ENCODE assay signal across 15 mouse cellular contexts in the genomic region with DNA sequence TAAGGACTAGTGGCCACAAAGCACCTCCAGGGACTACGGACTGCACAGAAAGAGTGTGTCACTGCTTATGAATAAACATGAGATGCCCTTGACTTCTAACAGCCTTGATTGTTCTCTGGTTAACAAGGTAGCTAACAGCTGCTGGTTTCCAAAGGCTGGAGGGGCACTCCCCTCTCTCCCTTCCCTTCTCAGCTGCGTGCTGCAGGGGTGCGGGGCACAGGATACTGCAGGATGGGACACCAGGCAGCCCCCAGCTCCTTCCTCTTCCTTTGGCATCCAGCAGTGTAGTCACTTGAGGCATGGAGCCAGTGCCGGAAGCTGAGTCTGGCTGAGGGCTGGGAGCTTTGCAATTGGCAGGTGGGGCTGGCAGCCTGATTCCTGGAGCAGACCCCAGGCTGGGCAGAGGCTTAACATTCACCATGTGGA.
A peak's percentile ranks its signal among the peaks of the same experiment; 100 is the strongest.
DNase-seq lines count a peak whose midpoint lies in the region; ATAC-seq and TF ChIP-seq lines count a peak whose summit lies in the region.
"Had no signal": no experiment of that assay in that cellular context is flagged by ENCODE, and none has a peak within 500 bp of the region (broad histone marks: within the 10 kb centered on the region; RNA-seq: fewer than 3 reads in every experiment).

No protein-coding gene starts in this region.

- H3K4me1 ChIP-seq in neural tube, embryonic 11.5 days (ENCODE audit: control insufficient read depth, insufficient read depth, low read length), result peaks cover 5% of the 10 kb centered on the region; the same call in 1 of the 2 replicates
- peaks cover 13% of the 10 kb centered on the region for H3K4me1 ChIP-seq in hindbrain, embryonic 14.5 days (replicated peaks; ENCODE audit: control insufficient read depth, insufficient read depth, low read length)
- H3K4me1 ChIP-seq in neural tube, embryonic 13.5 days (replicated peaks), result peaks cover 22% of the 10 kb centered on the region
- H3K4me1 ChIP-seq: limb, embryonic 12.5 days; stomach, embryonic 15.5 days had no signal

- H3K9ac ChIP-seq in neural tube, embryonic 11.5 days (ENCODE audit: low read length), result no peak overlapping the region
- H3K9ac ChIP-seq in hindbrain, embryonic 14.5 days, result no peak overlapping the region
- no peak overlapping the region for H3K9ac ChIP-seq in neural tube, embryonic 13.5 days
- H3K9ac ChIP-seq: embryonic facial prominence, embryonic 15.5 days; kidney, embryonic 15.5 days; limb, embryonic 12.5 days; stomach, embryonic 15.5 days had no signal

- no peaks in the 10 kb centered on the region for H3K36me3 ChIP-seq in neural tube, embryonic 11.5 days (ENCODE audit: control insufficient read depth, insufficient read depth, low read length)
- H3K36me3 ChIP-seq in hindbrain, embryonic 14.5 days (replicated peaks; ENCODE audit: control insufficient read depth, insufficient read depth), result no peaks in the 10 kb centered on the region
- H3K36me3 ChIP-seq in neural tube, embryonic 13.5 days, result no peaks in the 10 kb centered on the region
- H3K36me3 ChIP-seq: embryonic facial prominence, embryonic 15.5 days; kidney, embryonic 15.5 days; limb, embryonic 12.5 days; stomach, embryonic 15.5 days had no signal

- no peak overlapping the region for H3K4me3 ChIP-seq in neural tube, embryonic 11.5 days (ENCODE audit: low read depth, low read length)
- no peak overlapping the region for H3K4me3 ChIP-seq in hindbrain, embryonic 14.5 days (replicated peaks; ENCODE audit: low read length)
- no peak overlapping the region for H3K4me3 ChIP-seq in neural tube, embryonic 13.5 days
- no peak overlapping the region for H3K4me3 ChIP-seq in gastrocnemius, adult 2 months
- H3K4me3 ChIP-seq: embryonic facial prominence, embryonic 15.5 days; kidney, embryonic 15.5 days; limb, embryonic 12.5 days; stomach, embryonic 15.5 days had no signal

- no peak for TF ChIP-seq CTCF in gastrocnemius, adult 2 months (IDR thresholded peaks at IDR 0.05)

- no peak overlapping the region for H3K4me2 ChIP-seq in neural tube, embryonic 11.5 days (ENCODE audit: low read depth)
- no peak overlapping the region for H3K4me2 ChIP-seq in hindbrain, embryonic 14.5 days (replicated peaks)
- H3K4me2 ChIP-seq in neural tube, embryonic 13.5 days, result no peak overlapping the region
- H3K4me2 ChIP-seq: embryonic facial prominence, embryonic 15.5 days; kidney, embryonic 15.5 days; limb, embryonic 12.5 days; stomach, embryonic 15.5 days had no signal

- peak; percentile 77 for ATAC-seq in neural tube, embryonic 11.5 days (ENCODE audit: insufficient read depth, low FRiP score, low TSS enrichment)
- ATAC-seq in hindbrain, embryonic 14.5 days (ENCODE audit: low FRiP score), result peak; percentile 67; the same call in 1 of the 2 replicates
- peak; percentile 63 for ATAC-seq in neural tube, embryonic 13.5 days (ENCODE audit: low read depth)

- intact Hi-C loops in gastrocnemius, adult 2 months (cut with DNase I), result no loop called here

- DNase-seq in cerebellum, postnatal 25 days, result peak; percentile 32 to 39
- DNase-seq in cerebellum, adult 11 months, result no peak
- peak; percentile 46 for DNase-seq in neural tube, embryonic 11.5 days (ENCODE audit: low spot score)
- DNase-seq in neural tube, embryonic 10.5 days (ENCODE audit: extremely low spot score, low spot score), result no peak
- DNase-seq in hindbrain, embryonic 14.5 days (ENCODE audit: low spot score), result no peak
- no peak for DNase-seq in urinary bladder, postnatal 14 days (ENCODE audit: low spot score)
- no peak for DNase-seq in gastrocnemius, adult 2 months
- DNase-seq: B cell, adult 2 months; cerebellum, adult 11-12 months; gastrocnemius, postnatal 10 days had no signal

- H3K27me3 ChIP-seq in neural tube, embryonic 11.5 days (ENCODE audit: control insufficient read depth, insufficient read depth, low read length), result no peaks in the 10 kb centered on the region
- no peaks in the 10 kb centered on the region for H3K27me3 ChIP-seq in hindbrain, embryonic 14.5 days (ENCODE audit: control insufficient read depth, insufficient read depth, low read length)
- H3K27me3 ChIP-seq in neural tube, embryonic 13.5 days, result no peaks in the 10 kb centered on the region
- H3K27me3 ChIP-seq: embryonic facial prominence, embryonic 15.5 days; kidney, embryonic 15.5 days; limb, embryonic 12.5 days; stomach, embryonic 15.5 days had no signal

- no peak overlapping the region for H3K27ac ChIP-seq in neural tube, embryonic 11.5 days (ENCODE audit: low read depth, low read length)
- H3K27ac ChIP-seq in hindbrain, embryonic 14.5 days, result peak overlapping the region; percentile 59
- H3K27ac ChIP-seq in neural tube, embryonic 13.5 days (replicated peaks), result no peak overlapping the region
- no peak overlapping the region for H3K27ac ChIP-seq in gastrocnemius, adult 2 months
- H3K27ac ChIP-seq: embryonic facial prominence, embryonic 15.5 days; kidney, embryonic 15.5 days; limb, embryonic 12.5 days; stomach, embryonic 15.5 days had no signal

- no peaks in the 10 kb centered on the region for H3K9me3 ChIP-seq in neural tube, embryonic 11.5 days (ENCODE audit: control insufficient read depth, low read length)
- H3K9me3 ChIP-seq in hindbrain, embryonic 14.5 days (ENCODE audit: control insufficient read depth, low read length), result no peaks in the 10 kb centered on the region
- H3K9me3 ChIP-seq in neural tube, embryonic 13.5 days, result no peaks in the 10 kb centered on the region
- H3K9me3 ChIP-seq: embryonic facial prominence, embryonic 15.5 days; kidney, embryonic 15.5 days; limb, embryonic 12.5 days; stomach, embryonic 15.5 days had no signal

- 39% methylated on average over 4 of the region's 4 CpGs for WGBS in neural tube, embryonic 11.5 days
- WGBS in hindbrain, embryonic 14.5 days, result 11% methylated on average over 4 of the region's 4 CpGs
- 17% methylated on average over 4 of the region's 4 CpGs for WGBS in neural tube, embryonic 13.5 days

Comparison
In these comparisons a context has a peak if more than half of its experiments do, and no peak if none do; other contexts are left out.
1. DNase-seq: peak in cerebellum, postnatal 25 days (2 of 2) and neural tube, embryonic 11.5 days (single experiment); none in cerebellum, adult 11 months (single experiment), neural tube, embryonic 10.5 days (single experiment), hindbrain, embryonic 14.5 days (single experiment), urinary bladder, postnatal 14 days (single experiment) and gastrocnemius, adult 2 months (single experiment).
2. Peak in every context shown above with its lines, with median percentiles within 50 percentile points of each other: ATAC-seq.